Mouse (Mus musculus): ENCODE results near the gene Diexf.

The Diexf gene

GRCm38 (mm10) chr1:193086842-193087476, 43.1 kb downstream of the Diexf start:
- no peak for DNase-seq (ENCODE audit: low read depth, low spot score)

DNA sequence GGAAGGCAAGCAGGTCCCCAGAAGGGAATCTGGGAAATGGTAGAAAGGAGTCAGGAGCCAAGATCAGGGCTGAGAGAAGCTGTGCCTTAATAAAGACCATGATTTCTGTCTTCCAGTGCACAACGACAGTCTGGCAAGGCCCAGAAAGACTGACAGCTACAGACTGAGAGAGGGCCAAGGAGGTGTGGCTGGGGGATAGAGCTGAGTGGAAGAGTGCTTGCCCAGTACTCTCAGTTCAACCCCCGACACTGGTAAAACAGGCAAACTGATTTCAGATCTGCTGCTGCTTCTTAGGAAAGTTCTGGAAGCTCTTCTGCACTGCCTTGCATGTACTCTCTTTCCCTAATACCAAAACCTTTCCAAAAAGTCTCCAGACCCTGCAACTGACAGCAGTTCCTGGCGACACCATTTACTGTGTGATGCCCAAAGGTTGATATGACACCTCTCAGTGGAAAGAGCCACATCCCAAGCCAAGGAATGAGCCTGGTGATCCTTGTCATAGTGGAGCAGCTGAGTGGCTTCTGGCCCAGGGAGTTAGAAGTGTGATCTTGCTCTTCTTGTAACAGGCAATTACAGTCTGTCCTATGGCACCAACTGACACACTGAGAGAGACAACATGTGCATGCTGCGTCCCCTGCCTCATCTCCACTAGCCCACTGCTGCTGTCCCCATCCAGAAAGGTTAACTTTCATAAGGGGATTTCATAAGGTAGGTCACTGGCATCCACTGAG, 43.8 kb downstream of the Diexf start:
- no peak for DNase-seq (ENCODE audit: low read depth, low spot score)

GRCm38 (mm10) chr1:193085541-193086020, 44.5 kb downstream of the Diexf start:
- no peak for DNase-seq (ENCODE audit: low read depth, low spot score)

DNA sequence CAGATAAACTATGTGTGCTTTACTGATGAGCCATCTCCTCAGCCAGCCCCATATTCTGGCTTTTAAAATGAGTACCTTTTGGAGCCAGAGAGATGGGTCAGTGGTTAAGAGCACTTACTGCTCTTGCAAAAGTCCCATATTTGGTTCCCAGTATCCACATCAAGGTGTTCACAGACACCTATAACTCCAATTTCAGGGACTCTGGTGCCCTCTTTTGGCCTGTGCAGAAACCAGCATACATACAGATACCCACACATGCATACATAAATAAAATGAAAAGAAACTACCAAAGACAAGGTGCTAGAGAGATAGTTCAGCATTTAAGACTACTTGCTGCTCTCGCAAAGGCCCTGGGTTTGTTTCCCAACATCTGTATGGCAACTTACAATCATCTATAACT, 46.1 kb downstream of the Diexf start:
- no peak for DNase-seq (ENCODE audit: low read depth, low spot score)

GRCm38 (mm10) chr1:193083051-193083450, 47.0 kb downstream of the Diexf start:
- DNase-seq (ENCODE audit: low read depth, low spot score), result no peak

GRCm38 (mm10) chr1:193082311-193082921, 47.7 kb downstream of the Diexf start:
- no peak for DNase-seq (ENCODE audit: low read depth, low spot score)

GRCm38 (mm10) chr1:193062618-193063017, 67.5 kb downstream of the Diexf start:
- no peak for DNase-seq (ENCODE audit: low read depth, low spot score)

- no peak for DNase-seq (ENCODE audit: low read depth, low spot score)
These were observed 69.9 kb downstream of the Diexf start for GRCm38 (mm10) chr1:193060167-193060566.

DNA sequence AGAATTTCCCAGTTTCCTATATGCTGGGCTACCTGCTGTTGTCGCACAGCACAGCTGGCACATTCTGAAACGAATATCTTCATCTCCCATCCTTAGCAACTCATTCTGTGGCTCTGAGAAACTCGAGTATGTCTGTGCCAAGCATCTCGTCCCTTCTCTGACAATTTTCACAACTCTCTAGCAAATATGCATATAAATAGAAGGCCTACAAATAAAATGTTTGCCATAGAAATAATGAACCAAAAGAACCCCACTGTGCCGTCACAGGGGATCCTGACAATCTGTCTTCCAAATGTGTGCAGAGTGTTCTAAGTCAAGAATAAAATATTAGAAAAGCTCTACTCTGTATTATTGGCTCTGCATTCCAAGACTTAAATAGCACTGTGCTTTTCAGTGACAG, 70.5 kb downstream of the Diexf start:
- no peak for DNase-seq (ENCODE audit: low read depth, low spot score)

DNA sequence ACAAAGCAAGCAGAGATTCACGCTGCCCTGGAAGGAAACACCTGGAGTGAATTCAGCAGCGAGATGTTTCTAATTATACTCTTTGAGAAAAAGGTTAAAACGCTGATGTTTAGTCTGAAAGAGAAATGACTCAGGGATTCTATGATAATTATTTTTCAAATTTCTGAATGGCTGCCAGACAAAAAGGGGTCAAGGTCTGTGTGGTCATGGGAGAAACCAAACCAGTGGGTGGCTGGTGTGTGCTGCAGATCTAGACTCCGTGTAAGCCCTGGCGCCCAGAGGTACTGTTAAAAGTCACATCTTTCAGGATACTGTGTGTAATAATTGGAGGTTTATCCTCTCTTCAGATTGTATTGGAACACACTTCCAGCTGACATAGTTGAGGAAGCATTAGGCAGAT, 75.7 kb downstream of the Diexf start:
- DNase-seq (ENCODE audit: low read depth, low spot score), result no peak

- no peak for DNase-seq (ENCODE audit: low read depth, low spot score)
These were observed 77.0 kb downstream of the Diexf start for GRCm38 (mm10) chr1:193053065-193053464.

GRCm38 (mm10) chr1:193047616-193048015, 82.5 kb downstream of the Diexf start:
- DNase-seq (ENCODE audit: low read depth, low spot score), result no peak

DNA sequence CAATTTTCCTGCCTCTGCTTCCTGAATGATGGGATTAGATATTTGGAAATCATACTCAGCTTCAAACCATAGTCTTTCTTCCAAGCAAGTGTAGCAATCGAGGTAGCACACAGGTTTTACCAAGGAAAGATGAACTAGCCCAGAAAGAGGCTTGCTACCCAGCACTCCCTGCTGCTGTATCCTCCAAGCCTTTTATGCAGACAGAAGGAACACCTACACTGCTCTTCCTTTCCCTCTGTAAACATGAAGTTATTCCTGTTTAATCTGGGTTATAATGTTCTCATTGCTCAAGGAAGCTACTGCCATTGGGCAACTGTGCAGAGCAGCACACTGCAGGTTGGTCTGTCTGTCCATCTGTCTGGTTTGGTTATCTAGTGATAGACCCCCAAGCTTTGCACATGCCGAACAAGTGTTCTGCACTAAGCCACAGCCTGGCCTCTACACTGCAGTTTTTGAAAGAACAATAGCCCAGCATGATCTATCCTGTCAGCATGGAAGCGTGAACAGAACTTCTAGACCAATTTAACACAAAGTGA, 87.2 kb downstream of the Diexf start:
- no peak for DNase-seq (ENCODE audit: low read depth, low spot score)
